Mouse (Mus musculus) thymus, postnatal 25 days (tissue): ENCODE results near the gene Plppr2.

Experiments
- DNase-seq: peaks from one replicate; pipeline ENCODE4 v3.0.0; 2022

Gene Plppr2

DNA sequence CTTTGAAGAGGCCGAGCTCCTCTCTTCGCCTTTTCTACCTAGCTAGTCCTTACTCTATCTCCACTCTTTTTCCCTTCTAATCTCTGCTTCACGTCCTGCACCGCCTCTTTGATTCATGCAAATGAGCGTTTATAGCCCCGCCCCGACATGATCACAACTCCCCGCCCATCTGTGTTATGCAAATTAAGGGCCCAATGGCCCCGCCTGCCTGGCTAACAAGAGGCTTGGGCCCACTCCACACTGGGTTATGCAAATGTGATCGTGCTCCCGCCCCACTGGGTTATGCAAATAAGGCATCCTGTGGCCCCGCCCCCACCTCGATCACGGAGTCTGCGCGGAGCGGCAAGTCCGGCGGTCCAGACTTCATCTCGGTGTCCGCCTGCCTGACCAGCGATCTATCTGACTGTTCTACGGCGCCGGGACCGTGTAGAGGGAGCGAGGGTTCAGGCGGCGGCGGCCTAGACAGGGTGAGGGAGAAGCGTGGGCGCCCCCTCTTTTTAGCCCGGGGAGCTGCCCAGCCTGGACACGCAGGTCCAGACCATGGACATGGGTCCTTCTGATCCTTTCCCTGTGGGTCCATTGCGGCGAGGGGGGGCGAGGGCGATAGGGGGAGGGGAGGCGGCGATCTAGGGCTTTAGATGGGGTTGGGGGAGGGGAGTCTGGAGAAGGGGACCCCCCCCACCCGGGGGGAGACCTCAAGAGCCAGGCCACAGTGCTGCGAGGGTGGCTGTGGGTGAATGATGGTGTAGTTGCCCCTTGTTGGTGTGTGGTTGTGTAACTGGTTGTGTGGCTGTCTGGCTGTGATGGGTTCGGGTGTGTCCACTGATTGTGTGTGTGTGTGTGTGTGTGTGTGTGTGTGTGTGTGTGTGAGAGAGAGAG, at the start of gene Plppr2:
Plppr2 (plus strand) TSS at position 342 of the 879 bp plus-strand sequence.
- peak; percentile 77 for DNase-seq

DNA sequence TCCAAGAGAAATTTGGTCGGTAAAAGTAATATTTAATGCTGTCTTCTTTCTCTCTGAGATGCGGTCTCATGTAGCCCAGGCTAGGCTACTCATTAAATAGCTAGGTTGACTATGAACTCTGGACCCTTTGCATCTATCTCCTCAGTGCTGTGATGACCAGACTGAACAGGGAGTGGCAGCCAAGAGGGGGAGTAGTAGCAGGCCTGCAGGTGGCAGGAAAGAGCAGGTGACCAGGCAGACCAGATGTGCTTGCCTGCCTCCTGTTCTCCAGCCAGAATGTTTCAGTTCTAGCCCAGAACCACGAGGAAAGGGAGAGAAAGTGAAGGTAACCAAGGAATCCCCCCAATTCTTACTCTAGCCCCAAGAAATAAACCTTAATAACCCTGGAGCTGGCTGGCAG, 47.6 kb upstream of the Plppr2 start:
- DNase-seq, result no peak

GRCm38 (mm10) chr9:21901223-21901820, 35.5 kb upstream of the Plppr2 start:
- DNase-seq, result no peak

DNA sequence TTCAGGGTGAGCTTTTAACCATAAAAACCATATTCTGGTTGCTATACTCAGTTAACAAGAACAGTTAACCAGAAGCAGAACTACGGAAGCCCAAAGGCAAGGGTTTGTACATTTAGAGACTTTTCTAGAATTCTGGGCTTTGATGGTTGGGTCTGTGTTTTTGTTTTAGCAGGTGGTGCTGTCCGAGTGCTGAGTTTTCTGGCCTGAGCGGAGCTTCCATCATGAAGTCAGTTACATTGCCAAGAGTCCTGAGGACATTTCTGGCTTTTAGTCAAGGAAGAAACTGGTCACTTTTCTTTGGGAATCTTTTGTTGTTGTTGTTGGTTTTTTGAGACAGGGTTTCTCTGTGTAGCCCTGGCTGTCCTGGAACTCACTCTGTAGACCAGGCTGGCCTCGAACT, 32.8 kb upstream of the Plppr2 start:
- no peak for DNase-seq

DNA sequence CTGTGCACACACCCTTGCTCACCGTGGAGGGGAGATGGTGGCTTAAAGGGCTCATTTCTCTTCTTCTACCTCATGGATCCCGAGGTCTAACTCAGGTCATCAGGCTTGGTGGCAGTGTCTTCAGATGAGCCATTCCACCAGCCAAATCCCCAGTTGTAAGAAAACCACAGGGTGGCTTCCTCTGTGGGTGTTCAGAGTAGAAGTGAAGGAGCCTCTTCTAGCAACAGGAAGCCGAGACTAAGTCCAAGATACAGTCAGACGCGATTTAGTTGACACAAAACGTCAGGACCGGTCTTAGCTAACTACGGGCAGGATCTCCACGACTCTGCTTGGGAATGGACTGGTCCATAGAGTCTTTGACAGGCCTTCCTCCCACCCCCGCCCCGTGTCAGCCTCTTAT, 28.6 kb upstream of the Plppr2 start:
- no peak for DNase-seq

DNA sequence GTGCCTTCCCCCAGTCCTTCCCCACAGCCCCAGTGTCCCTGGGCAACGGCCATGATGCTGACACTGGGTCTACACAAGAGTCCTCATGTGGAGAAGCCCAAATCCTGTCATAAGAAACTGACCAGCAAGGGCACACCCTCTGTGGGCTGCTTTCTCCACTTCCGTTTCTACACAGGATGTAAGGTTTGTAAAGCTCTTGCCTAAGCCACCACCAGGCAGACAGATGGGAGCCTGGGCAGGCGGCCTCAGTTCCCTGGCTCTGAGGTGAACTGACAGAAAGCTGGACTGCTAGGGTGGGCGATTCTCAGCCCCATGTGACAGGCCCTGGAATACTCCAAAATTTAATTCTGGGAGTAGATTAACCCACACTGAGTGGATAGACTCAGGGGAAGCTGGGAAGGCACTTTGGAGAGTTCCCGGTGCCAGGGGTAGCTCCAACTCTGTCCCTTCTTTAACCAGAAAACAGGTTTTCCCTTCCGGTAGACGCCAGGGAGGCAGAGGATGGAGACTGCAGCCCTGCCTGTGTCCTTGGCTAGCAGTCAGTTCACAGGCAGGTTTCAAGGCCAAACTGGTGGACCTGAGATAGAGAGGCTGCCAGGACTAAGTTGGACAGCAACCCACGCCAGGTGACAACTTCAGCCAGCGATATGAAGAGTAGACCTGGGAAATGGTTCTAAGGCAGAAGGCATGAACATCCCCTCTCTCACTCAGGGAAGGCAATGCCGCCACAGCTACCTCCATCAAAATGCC, 27.2 kb upstream of the Plppr2 start:
- no peak for DNase-seq

GRCm38 (mm10) chr9:21916851-21917492, 19.9 kb upstream of the Plppr2 start:
- DNase-seq, result no peak

GRCm38 (mm10) chr9:21917493-21918034, 19.3 kb upstream of the Plppr2 start:
- DNase-seq, result no peak

GRCm38 (mm10) chr9:21918035-21918592, 18.7 kb upstream of the Plppr2 start, which contains the start of gene Rab3d:
Gene Rab3d, minus strand, starts transcription at chr9:21918192.
- DNase-seq, result peak; percentile 96

GRCm38 (mm10) chr9:21918692-21919384, 18.0 kb upstream of the Plppr2 start:
- no peak for DNase-seq

DNA sequence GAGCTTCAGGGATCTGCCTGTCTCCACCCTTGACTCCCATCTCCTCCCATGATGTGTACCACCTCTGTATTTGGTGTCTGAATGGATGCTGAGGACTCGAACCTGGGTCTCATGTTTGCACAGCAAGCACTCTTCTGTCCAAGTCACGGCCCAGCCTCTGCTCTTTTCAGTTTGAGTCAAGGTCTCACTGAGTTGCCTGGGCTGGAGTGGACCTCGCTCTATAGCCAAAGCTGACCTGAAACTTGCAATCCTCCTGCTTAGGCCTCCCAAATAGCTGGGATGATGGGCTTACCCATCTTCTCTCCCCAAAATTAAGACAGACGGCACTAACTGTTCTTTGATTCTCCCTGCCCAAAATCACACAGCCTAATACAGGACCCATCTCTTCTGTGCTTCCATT, 13.8 kb upstream of the Plppr2 start:
- DNase-seq, result no peak

DNA sequence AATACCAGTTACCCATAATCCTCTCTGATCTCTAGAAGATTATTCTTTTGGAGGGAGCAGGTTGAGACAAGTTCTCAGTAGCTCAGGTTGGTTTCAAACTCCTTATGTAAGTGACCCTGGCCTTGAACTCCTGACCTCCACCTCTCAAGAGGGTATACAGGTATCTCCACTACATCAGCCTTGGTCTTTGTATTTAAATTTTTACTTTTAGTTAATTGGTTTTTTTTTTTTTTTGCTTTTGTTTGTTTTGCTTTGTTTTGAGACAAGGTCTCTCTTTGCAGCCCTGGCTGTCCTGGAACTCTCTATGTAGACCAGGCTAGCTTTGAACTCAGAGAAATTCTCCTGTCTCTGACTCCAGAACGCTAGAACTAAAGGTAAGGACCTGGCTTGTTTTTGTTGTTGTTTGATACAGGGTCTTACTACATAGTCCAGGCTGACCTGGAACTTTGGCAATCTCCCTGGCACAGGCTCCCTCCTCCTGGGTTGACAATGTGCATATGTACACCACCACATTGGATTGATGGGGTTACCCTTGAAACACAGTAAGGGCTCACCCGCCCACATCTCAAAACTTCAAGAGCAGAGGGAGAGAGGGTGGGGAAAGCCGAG, 13.2 kb upstream of the Plppr2 start:
- no peak for DNase-seq

- no peak for DNase-seq
Observed at GRCm38 (mm10) chr9:21924099-21924493, 12.7 kb upstream of the Plppr2 start.

GRCm38 (mm10) chr9:21925034-21925433, 11.8 kb upstream of the Plppr2 start:
- no peak for DNase-seq

DNA sequence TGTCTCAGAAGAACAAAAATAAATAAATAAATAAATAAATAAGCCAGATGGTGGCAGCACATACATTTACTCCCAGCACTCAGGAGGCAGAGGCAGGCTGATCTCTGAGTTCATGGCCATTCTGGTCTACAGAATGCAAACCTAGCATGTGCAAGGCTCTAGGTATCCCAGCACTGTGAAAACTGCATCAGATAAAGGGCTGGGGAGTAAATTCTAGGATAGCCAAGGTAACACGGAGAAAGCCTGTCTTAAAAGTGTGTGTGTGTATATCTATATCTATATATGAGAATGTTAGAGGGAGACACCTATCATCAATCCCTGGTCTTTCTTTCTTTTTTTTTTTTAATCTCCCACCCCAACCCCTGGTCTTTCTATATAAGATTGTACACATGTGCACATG, 11.3 kb upstream of the Plppr2 start:
- DNase-seq, result no peak

GRCm38 (mm10) chr9:21926155-21926554, 10.7 kb upstream of the Plppr2 start:
- DNase-seq, result no peak

DNA sequence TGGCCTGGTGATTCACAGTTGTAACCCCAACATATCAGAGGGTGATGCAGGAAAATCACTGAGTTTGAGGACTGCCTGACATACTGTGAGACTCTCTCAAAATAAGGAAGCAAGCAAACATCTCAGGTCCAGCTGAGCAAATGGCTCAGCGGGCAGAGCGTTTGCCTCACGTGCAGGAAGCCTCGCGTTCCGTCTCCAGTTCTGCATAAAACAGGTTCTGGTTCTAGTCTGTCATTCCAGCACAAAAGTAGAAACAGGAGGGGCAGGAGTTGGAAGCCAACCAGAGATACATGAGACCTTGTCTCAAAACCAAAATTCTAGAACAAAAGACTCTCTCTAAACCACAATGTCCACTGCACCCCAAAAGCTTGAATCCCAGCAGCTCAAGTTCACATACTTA, 10.0 kb upstream of the Plppr2 start:
- no peak for DNase-seq

DNA sequence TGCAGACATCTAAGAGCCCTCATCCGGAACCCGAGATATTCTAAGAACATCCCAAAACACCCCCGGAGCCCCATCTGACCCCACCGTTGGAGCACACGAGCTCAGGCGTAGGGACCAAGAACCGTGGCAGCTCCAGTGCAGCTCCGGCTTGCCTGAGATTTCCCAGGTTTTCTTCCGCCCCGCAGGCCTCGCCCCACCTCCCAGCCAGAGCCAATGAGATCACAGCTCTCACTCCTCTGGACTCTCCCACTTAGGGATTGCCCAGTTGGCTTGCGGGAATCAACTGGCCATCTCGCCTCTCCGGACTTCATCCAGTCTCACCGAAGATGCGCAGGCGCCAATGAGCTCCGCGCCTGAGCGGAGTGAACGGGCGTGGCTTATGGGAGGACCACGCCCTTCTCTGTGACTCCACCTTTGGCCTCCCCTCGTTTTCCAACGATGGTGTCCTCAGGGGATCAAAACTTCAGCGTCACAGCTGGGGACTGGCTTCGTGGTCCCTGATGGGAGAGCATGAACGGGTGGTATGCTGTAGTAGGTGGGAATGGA, 9.6 kb upstream of the Plppr2 start, which contains the start of the genes Ccdc159 and Tmem205:
Ccdc159 (plus strand) TSS at position 264 of the 546 bp plus-strand sequence.
Tmem205 (minus strand) TSS at position 349 of the 546 bp plus-strand sequence.
- DNase-seq, result peak; percentile 23

GRCm38 (mm10) chr9:21929208-21929607, 7.6 kb upstream of the Plppr2 start:
- no peak for DNase-seq

DNA sequence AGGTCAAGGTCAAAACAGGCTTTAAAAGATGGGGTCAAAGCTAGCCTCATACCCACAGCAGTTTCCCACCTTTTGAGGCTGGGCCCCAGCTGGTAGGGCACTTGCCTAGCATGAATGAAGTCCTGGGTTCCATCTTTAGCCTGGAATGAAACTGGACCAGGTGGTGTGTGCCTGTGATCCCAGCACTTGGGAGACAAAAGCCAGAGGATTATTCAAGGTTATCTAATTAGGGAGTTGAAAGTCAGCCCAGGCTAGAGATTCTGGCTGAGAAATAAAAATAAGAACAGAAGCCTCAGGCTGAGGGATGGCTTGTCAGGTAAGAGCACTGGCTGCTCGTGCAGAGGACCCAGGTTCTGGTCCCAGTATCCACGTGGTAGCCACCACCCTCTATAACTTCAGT, 4.8 kb upstream of the Plppr2 start:
- DNase-seq, result no peak
